Mouse (Mus musculus) layer of hippocampus, postnatal 10 days (tissue): ENCODE results near the gene Cflar. TPM values are rescaled to one million over a fixed set of nuclear protein-coding genes. Genes with fewer than 3 reads are reported as not detected.
A peak's percentile ranks its signal among the peaks of the same experiment; 100 is the strongest.
"Not testable (repeated sequence)": the region's sequence is repeated elsewhere in the genome, so short reads cannot be mapped to it uniquely, and the experiment has no call there.

Experiments
- DNase-seq, 2 experiments: peaks; one replicate each; pipeline ENCODE4 v3.0.0; 2021; ENCODE audit warnings: low spot score in 2 of 2
- long read RNA-seq: library from polyadenylated mRNA; stranded (forward); transcript quantifications from one replicate; pipeline ENCODE4 v2.0.0, GENCODE M21; 2023
- total RNA-seq, 2 experiments: library from RNA; stranded (reverse); gene quantifications; 2 replicates each; pipeline ENCODE4 v1.2.3; 2021

Cflar gene
- total RNA-seq = 10 to 100 TPM; 32.7 to 32.9 TPM
- long read RNA-seq, transcript Cflar-213 (1 exons, 3,677 nt) = major isoform, 9 of 14 reads
- long read RNA-seq, partial matches to known transcripts = 1 of 14 reads
- long read RNA-seq, other reads (novel, unspliced or antisense) = 2 of 14 reads

GRCm38 (mm10) chr1:58711365-58712016, at the start of gene Cflar:
Gene Cflar, plus strand, starts transcription at chr1:58711508.
- peak; percentile 62 to 68 for DNase-seq

- not testable (repeated sequence) for DNase-seq
Observed at GRCm38 (mm10) chr1:58662671-58663070, 48.6 kb upstream of the Cflar start.

DNA sequence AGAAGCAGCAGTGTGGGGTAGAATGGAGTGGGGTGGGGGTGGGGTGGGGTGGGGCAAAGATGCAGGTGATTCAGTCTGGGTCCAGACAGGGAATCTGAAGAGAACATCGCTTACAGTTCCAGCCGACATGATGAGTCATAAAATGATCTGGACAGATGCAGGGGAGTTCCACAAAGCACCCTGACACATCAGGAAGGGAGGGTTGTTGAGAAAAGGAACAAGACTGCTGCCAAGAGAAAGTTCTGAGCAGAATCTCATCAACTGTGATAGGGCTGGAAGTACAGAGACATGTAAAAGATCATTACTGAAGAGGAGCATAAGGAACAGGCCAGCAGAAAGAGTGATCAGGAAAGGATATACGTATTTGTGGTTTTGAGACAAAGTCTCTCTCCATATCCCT, 47.9 kb upstream of the Cflar start:
- DNase-seq = not testable (repeated sequence)

- no peak for DNase-seq
Observed at GRCm38 (mm10) chr1:58668191-58668590, 43.1 kb upstream of the Cflar start.

- not testable (repeated sequence) for DNase-seq
Observed at GRCm38 (mm10) chr1:58669635-58670034, 41.7 kb upstream of the Cflar start.

- DNase-seq = no peak
Observed at GRCm38 (mm10) chr1:58672116-58672515, 39.2 kb upstream of the Cflar start.

GRCm38 (mm10) chr1:58675011-58675410, 36.3 kb upstream of the Cflar start:
- DNase-seq = no peak

GRCm38 (mm10) chr1:58677575-58677974, 33.7 kb upstream of the Cflar start:
- no peak for DNase-seq

- DNase-seq = not testable (repeated sequence)
Observed at GRCm38 (mm10) chr1:58678412-58678811, 32.9 kb upstream of the Cflar start.

GRCm38 (mm10) chr1:58689426-58689825, 21.9 kb upstream of the Cflar start:
- DNase-seq = no peak

GRCm38 (mm10) chr1:58690006-58690744, 21.1 kb upstream of the Cflar start:
- DNase-seq = no peak

GRCm38 (mm10) chr1:58690834-58691488, 20.3 kb upstream of the Cflar start:
- DNase-seq = not testable (repeated sequence)

DNA sequence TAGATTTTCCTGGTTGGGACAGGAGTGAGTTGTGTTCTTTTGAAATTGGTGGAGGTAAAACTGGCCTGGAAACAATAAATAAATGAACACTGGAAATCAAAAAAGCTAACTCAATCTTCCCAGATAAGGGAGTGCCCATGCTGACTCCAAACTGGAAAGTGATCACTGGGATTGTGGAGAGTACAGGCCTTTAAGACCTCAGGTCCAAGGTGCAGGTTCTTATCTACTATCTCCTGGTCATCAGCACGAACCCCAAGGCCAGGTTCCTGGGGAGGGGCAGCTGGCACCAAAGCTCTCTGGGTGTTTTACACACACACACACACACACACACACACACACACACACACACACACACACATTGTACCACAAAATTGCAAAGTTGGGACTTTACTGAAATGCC, 19.6 kb upstream of the Cflar start:
- DNase-seq = not testable (repeated sequence)

DNA sequence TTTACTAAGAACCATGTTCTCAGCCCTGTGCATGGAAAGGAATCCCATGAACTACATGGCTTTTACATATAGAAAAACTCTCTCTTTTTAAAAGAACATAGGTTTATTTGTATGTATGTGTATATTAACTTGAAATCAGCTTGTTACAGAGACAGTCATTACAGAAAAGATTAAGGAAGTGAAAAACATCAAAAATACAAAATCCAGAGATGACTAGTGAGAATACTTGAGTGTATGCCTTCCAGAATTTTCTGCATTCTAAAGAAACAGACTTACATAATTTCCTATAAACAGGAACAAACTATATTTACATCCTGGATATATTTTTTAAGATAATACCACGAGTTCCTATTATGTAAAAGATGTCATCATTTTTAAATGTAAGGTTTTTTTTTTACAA, 17.6 kb upstream of the Cflar start:
- no peak for DNase-seq

DNA sequence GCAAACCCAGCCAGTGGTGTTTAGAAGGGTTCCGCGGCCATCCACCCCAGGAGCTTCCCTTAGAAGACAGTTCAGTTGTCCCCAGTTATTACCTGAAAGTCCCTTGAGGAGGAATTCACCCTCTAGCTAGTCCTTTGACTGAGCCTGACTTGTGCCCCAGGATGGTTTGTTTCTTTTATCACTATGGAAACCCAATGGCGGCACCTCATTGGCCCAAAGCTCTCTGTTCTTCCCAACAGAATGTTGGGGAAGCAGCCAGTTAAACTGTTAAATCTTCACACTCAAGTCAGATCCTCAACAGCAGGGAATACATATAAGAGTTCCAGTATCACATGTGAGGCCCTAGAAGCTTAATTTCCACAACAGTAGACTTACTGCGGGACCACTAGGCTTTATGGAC, 15.5 kb upstream of the Cflar start, which contains the start of gene Als2cr12:
Gene Als2cr12 (minus strand): TSS at position 180 of the 400 bp plus-strand sequence.
- not testable (repeated sequence) for DNase-seq

GRCm38 (mm10) chr1:58697607-58698006, 13.7 kb upstream of the Cflar start:
- DNase-seq = peak; percentile 41 to 57

DNA sequence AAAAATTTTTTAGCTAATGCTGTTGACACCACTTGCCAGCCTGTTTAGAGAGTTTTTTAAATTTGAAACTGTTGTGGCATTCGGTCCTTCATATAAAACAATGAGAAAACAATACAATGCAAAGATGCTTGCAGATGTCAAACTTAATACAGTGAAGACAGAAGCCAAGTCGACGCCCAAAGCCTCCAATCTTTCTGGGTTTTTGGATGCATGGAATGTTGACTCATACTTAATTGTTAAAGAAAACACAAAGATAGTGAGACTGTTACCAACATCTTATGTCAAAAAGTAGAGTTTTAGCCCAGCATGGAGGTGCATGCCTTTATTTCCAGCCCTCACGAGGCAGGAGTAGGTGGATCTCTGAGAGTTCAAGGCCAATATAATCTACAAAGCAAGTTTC, 12.5 kb upstream of the Cflar start:
- DNase-seq = no peak

- DNase-seq = no peak
Observed at GRCm38 (mm10) chr1:58699988-58700387, 11.3 kb upstream of the Cflar start.

- DNase-seq = not testable (repeated sequence)
Observed at GRCm38 (mm10) chr1:58700580-58701162, 10.6 kb upstream of the Cflar start.

DNA sequence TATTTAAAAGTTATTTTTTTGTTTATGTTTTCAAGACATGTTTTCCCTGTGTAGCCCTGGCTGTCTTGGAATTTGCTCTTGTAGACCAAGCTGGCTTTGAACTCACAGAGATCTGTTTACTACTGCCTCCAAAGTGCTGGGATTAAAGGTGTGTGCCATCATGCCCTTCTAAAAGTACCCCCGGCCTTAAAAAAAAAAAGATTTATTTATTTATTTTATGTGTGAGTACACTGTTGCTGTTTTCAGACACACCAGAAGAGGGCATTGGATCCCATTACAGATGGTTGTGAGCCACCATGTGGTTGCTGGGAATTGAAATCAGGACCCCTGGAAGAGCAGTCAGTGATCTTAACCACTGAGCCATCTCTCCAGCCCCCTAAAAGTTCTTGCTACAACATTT, 1.3 kb upstream of the Cflar start:
- DNase-seq = not testable (repeated sequence)

GRCm38 (mm10) chr1:58710711-58711364, 470 bp upstream of the Cflar start:
- no peak for DNase-seq
